Mouse (Mus musculus) brain, embryonic 14.5 days (tissue): ENCODE measurements around the gene Cirbp.

Experiments used
- CTCF ChIP-seq: fragments of 200-500 bp; IDR thresholded peaks from 2 replicates; pipeline ENCODE4 v1.5.1; 2012; ENCODE audit warnings: inconsistent platforms, mild to moderate bottlenecking, moderate library complexity, borderline replicate concordance; ENCODE audit not compliant: insufficient read depth, insufficient read length; ENCODE audit errors: extremely low read depth
- POLR2A ChIP-seq: fragments of 200-500 bp; IDR thresholded peaks from 2 replicates; pipeline ENCODE4 v1.6.1; 2012; ENCODE audit warnings: mild to moderate bottlenecking, inconsistent platforms, borderline replicate concordance; ENCODE audit not compliant: poor library complexity, insufficient read depth, insufficient read length, severe bottlenecking; ENCODE audit errors: extremely low read depth

- TF ChIP-seq CTCF, result no peak
- no peak for TF ChIP-seq POLR2A
Observed at GRCm38 (mm10) chr10:80182547-80182946, 16.8 kb downstream of the Cirbp start.
